Mouse (Mus musculus) liver, embryonic 14.5 days (tissue): ENCODE data around the gene Naaladl2. TPM values are rescaled to one million over a fixed set of nuclear protein-coding genes. Genes with fewer than 3 reads are reported as not detected.

Source experiments
- ATAC-seq: fragments of 200-750 bp; cut with Nextera tagmentation; 2 replicates; pipeline ENCODE4 v1.8.0; 2017; ENCODE audit warnings: moderate number of reproducible peaks, mild to moderate bottlenecking, moderate library complexity; ENCODE audit not compliant: insufficient read depth
- DNase-seq, 3 experiments: peaks; one replicate each; pipeline ENCODE4 v3.0.0-alpha.2; 2012 to 2013; ENCODE audit warnings: low read depth in 3 of 3, low spot score in 3 of 3
- H3K27ac ChIP-seq: fragments of 300-500 bp; sonication (generic); 2 replicates; pipeline ENCODE4 v1.5.1; 2014; ENCODE audit warnings: moderate library complexity, mild to moderate bottlenecking, control low read depth, inconsistent platforms
- H3K27me3 ChIP-seq: fragments of 300-500 bp; sonication (generic); 2 replicates; pipeline ENCODE4 v1.6.1; 2014; ENCODE audit warnings: mild to moderate bottlenecking, low read length, moderate library complexity; ENCODE audit not compliant: control insufficient read depth, insufficient read depth
- H3K36me3 ChIP-seq: fragments of 300-500 bp; sonication (generic); replicated peaks from 2 replicates; pipeline ENCODE4 v1.6.1; 2014; ENCODE audit warnings: low read depth; ENCODE audit not compliant: control insufficient read depth, insufficient read depth
- H3K4me1 ChIP-seq, 2 experiments: fragments of 200-500 bp in 1 of 2; fragments of 300-500 bp in 1 of 2; sonication (generic) in 1 of 2; replicated peaks; 2 replicates each; pipeline ENCODE4 v1.6.1; 2012 to 2014; ENCODE audit warnings: antibody characterized with exemption in 1 of 2, inconsistent platforms in 1 of 2, low read length in 1 of 2; ENCODE audit not compliant: control insufficient read depth in 2 of 2, insufficient read depth in 2 of 2
- H3K4me2 ChIP-seq: fragments of 300-500 bp; sonication (generic); 2 replicates; pipeline ENCODE4 v1.6.1; 2014; ENCODE audit warnings: low read depth, mild to moderate bottlenecking, control low read depth, moderate library complexity
- H3K4me3 ChIP-seq, 2 experiments: fragments of 200-500 bp in 1 of 2; fragments of 300-500 bp in 1 of 2; sonication (generic) in 1 of 2; 2 replicates each; pipeline ENCODE4 v1.5.1; 2012 to 2014; ENCODE audit warnings: low read depth in 2 of 2, low read length in 2 of 2, mild to moderate bottlenecking in 2 of 2, control low read depth in 1 of 2, inconsistent platforms in 1 of 2, moderate library complexity in 1 of 2; ENCODE audit not compliant: insufficient read depth in 1 of 2
- H3K9ac ChIP-seq: fragments of 300-500 bp; sonication (generic); replicated peaks from 2 replicates; pipeline ENCODE4 v1.6.1; 2014; ENCODE audit warnings: mild to moderate bottlenecking, control low read depth, moderate library complexity
- H3K9me3 ChIP-seq: fragments of 300-500 bp; sonication (generic); 2 replicates; pipeline ENCODE4 v1.6.1; 2016; ENCODE audit warnings: low read length, mixed read lengths; ENCODE audit not compliant: control insufficient read depth
- CTCF ChIP-seq: IDR thresholded peaks from 2 replicates; pipeline ENCODE4 v1.5.1; 2016; ENCODE audit warnings: antibody characterized with exemption, low read depth, control low read depth
- EP300 ChIP-seq: IDR thresholded peaks from 2 replicates; pipeline ENCODE4 v1.6.1; 2016; ENCODE audit warnings: antibody characterized with exemption, low read depth
- WGBS: fragments of 180-500 bp; shearing (Covaris S2); extraction: QIAGEN DNeasy Blood & Tissue Kit; methylation state at CpG from one replicate; pipeline ENCODE4 v1.1.7; 2014; ENCODE audit not compliant: insufficient replicate concordance; 5-methylcytosine and 5-hydroxymethylcytosine counted together
- polyA plus RNA-seq, 2 experiments: library from polyadenylated mRNA; depleted of rRNA in 1 of 2; stranded (reverse) in 1 of 2; unstranded in 1 of 2; fragments of >200 nt; fragmentation: Nextera tagmentation in 1 of 2; extraction: Ambion mirVana in 1 of 2; gene quantifications; 2 replicates each; pipeline versions ENCODE4 v1.2.1 to v1.2.3; 2012 to 2014

Naaladl2 gene
- polyA plus RNA-seq, 2 experiments = 0.05 to 0.07 TPM

- no peaks in the 10 kb centered on the region for H3K36me3 ChIP-seq
- H3K27ac ChIP-seq = no peak overlapping the region
- no peak overlapping the region for H3K9ac ChIP-seq
- H3K4me3 ChIP-seq = no peak overlapping the region
- H3K4me1 ChIP-seq = no peaks in the 10 kb centered on the region
- H3K9me3 ChIP-seq = no peaks in the 10 kb centered on the region
- no peak for TF ChIP-seq EP300
- TF ChIP-seq CTCF = no peak
- no peak overlapping the region for H3K4me2 ChIP-seq
- no peak for ATAC-seq
- 30% methylated on average over 1 of the region's 1 CpGs for WGBS
- H3K27me3 ChIP-seq = no peaks in the 10 kb centered on the region
- DNase-seq = no peak
Observed at GRCm38 (mm10) chr3:24665408-24665807, 478.7 kb downstream of the Naaladl2 start.

DNA sequence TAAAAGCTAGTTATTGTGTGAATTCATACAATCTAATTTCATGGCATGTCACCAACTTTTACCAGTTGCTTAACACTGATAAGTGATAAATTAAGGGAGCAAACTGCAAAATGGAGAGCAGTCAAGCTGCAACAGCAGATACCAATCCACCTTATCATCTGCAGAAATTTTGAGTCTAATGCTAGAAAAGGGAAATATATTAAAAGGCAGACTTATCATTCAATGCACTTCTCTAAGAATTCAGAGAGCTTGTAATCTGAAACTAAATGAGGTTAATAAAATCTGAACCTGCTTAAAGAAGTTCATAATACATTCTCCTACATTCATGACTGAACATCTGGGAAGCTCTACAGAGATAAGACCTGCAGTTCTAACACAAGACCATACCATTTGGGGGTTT is 480.3 kb downstream of the Naaladl2 start:
- Histone ChIP-seq H3K36me3 (no peaks in the 10 kb centered on the region), H3K27me3 (no peaks in the 10 kb centered on the region), H3K9ac (no peak overlapping the region), H3K9me3 (no peaks in the 10 kb centered on the region), H3K4me1 (no peaks in the 10 kb centered on the region), H3K4me3 (no peak overlapping the region), H3K27ac (no peak overlapping the region), H3K4me2 (no peak overlapping the region)
- ATAC-seq (no peak), DNase-seq (no peak)
- no peak for TF ChIP-seq CTCF
- no peak for TF ChIP-seq EP300

DNA sequence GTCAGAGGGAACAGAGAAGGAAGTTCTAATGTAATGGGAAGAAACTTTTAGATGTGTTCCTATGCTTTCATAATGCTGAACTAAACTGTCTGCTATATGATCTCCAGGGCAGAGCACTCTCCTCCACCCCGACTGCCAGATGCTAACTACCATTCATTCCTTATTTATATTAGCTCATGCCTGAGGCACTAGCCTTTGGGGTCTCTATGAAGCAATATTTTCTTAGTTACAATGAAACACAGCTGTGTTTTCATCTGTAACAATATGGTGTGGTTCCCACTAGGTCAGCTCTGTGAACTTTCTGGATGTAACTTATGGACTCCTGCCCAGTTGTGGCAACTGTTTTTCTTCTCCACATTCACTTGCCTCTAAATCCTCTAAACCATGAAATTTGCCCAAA is 514.0 kb downstream of the Naaladl2 start:
- H3K9me3 ChIP-seq = no peaks in the 10 kb centered on the region
- no peak for ATAC-seq
- WGBS = 35% methylated on average over 1 of the region's 1 CpGs
- no peak overlapping the region for H3K27ac ChIP-seq
- no peaks in the 10 kb centered on the region for H3K36me3 ChIP-seq
- no peak overlapping the region for H3K4me3 ChIP-seq
- TF ChIP-seq EP300 = no peak
- no peak for TF ChIP-seq CTCF
- DNase-seq = no peak
- no peak overlapping the region for H3K4me2 ChIP-seq
- H3K4me1 ChIP-seq = no peaks in the 10 kb centered on the region
- H3K9ac ChIP-seq = no peak overlapping the region
- no peaks in the 10 kb centered on the region for H3K27me3 ChIP-seq

DNA sequence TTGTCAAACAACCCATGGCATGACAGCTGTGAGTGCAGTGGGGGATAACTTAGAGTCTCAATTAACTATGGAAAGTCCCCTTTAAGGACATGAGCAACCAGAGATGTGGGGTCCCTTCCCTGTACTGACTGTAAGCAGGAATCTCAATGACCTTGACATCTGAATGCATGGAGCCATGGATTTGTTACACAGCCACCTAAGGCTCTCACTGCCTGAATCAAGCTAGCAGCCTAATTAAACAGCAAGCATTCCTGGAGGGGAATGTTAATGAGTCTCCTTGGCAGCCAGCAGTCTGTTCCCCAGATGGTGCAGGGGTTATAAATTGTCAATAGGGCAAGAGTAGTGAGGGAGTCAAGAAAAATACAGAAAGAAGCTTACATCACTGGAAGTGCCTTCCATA is 538.6 kb downstream of the Naaladl2 start:
- DNase-seq = no peak
- Histone ChIP-seq H3K36me3 (no peaks in the 10 kb centered on the region), H3K4me3 (no peak overlapping the region)

DNA sequence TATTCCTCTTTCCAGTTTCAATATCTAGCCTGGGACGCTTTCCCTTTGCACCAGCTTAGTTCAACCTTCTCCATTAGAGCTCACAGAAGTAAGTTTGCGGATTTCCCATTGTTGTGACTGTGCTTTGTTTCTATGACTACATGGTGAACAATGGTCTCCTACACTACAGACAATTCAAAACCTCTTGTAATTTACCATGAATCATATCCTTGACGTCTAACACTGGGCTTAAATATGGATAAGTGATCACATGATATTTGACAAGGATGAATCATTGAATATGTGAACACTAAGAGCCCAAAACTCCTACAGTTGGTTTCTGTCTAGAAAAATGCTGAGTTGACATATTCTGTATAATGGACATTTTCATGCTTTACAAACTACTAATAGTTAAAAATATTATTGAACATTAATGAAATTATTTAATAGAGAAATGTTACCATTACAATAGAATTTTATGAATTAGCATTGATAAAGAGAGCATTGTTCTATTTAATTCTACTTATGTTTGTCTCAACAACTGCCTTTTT is 539.2 kb downstream of the Naaladl2 start:
- DNase-seq (no peak), ATAC-seq (no peak)
- Histone ChIP-seq H3K4me1 (no peaks in the 10 kb centered on the region), H3K27ac (no peak overlapping the region), H3K4me3 (no peak overlapping the region), H3K36me3 (no peaks in the 10 kb centered on the region), H3K9me3 (no peaks in the 10 kb centered on the region), H3K27me3 (no peaks in the 10 kb centered on the region), H3K9ac (no peak overlapping the region), H3K4me2 (no peak overlapping the region)
- no peak for TF ChIP-seq CTCF
- TF ChIP-seq EP300 = no peak
- 50% methylated on average over 3 of the region's 3 CpGs for WGBS

More for the DNA sequence above, 538.6 kb downstream of the Naaladl2 start:
- Histone ChIP-seq H3K9ac (no peak overlapping the region), H3K4me2 (no peak overlapping the region), H3K27me3 (no peaks in the 10 kb centered on the region), H3K4me1 (no peaks in the 10 kb centered on the region), H3K27ac (no peak overlapping the region), H3K9me3 (no peaks in the 10 kb centered on the region)
- TF ChIP-seq EP300 (no peak), CTCF (no peak)
- no peak for ATAC-seq

DNA sequence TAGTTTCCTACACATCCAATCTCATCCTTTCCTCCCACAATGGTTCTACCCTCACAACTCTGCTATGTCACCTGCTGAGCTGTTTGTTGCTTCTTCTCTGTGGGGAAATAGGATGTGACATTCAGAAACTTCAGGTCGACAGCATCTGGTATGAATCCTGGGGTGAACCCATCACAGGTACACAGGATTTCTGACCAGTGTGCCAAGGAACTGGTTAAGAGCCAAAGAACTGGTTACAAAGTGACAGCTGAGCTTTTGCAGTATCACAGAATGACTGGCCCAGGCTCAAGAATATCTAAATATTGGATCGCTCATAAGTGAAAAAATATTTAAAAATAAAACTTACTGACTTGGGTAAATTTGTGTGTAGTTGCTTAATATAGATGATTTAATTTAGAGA is 548.6 kb downstream of the Naaladl2 start:
- H3K27me3 ChIP-seq = no peaks in the 10 kb centered on the region
- no peaks in the 10 kb centered on the region for H3K9me3 ChIP-seq
- H3K36me3 ChIP-seq = no peaks in the 10 kb centered on the region
- H3K9ac ChIP-seq = no peak overlapping the region
- H3K4me3 ChIP-seq = no peak overlapping the region
- H3K27ac ChIP-seq = no peak overlapping the region
- DNase-seq (no peak), ATAC-seq (no peak)
- H3K4me2 ChIP-seq = no peak overlapping the region
- 57% methylated on average over 2 of the region's 2 CpGs for WGBS
- H3K4me1 ChIP-seq = no peaks in the 10 kb centered on the region
- TF ChIP-seq CTCF = no peak
- no peak for TF ChIP-seq EP300
